Mouse (Mus musculus) midbrain, postnatal 0 days (tissue): ENCODE measurements around the gene Apbb2. TPM values are rescaled to one million over a fixed set of nuclear protein-coding genes. Genes with fewer than 3 reads are reported as not detected.

ENCODE experiments used
- ATAC-seq: fragments of 200-750 bp; cut with Nextera tagmentation; 2 replicates; pipeline ENCODE4 v1.8.0; 2017; ENCODE audit warnings: moderate number of reproducible peaks, mild to moderate bottlenecking, moderate TSS enrichment, moderate library complexity; ENCODE audit not compliant: low FRiP score
- DNase-seq: peaks from one replicate; pipeline ENCODE4 v3.0.0-alpha.2; 2015; ENCODE audit warnings: low spot score
- H3K27ac ChIP-seq: fragments of 300-500 bp; sonication (generic); 2 replicates; pipeline ENCODE4 v1.5.1; 2014; ENCODE audit warnings: low read depth, mild to moderate bottlenecking, low read length, mixed read lengths
- H3K27me3 ChIP-seq: fragments of 300-500 bp; sonication (generic); 2 replicates; pipeline ENCODE4 v1.6.1; 2014; ENCODE audit warnings: low read length, control low read depth, mixed read lengths; ENCODE audit not compliant: insufficient read depth
- H3K36me3 ChIP-seq: fragments of 300-500 bp; sonication (generic); 2 replicates; pipeline ENCODE4 v1.6.1; 2014; ENCODE audit warnings: low read length, control low read depth, mixed read lengths; ENCODE audit not compliant: insufficient read depth
- H3K4me1 ChIP-seq: fragments of 300-500 bp; sonication (generic); 2 replicates; pipeline ENCODE4 v1.6.1; 2014; ENCODE audit warnings: mild to moderate bottlenecking, control low read depth, antibody characterized with exemption, low read length, mixed read lengths; ENCODE audit not compliant: insufficient read depth
- H3K4me2 ChIP-seq: fragments of 300-500 bp; sonication (generic); 2 replicates; pipeline ENCODE4 v1.6.1; 2014; ENCODE audit warnings: low read depth, mild to moderate bottlenecking, low read length, mixed read lengths; ENCODE audit not compliant: poor library complexity, severe bottlenecking
- H3K4me3 ChIP-seq: fragments of 300-500 bp; sonication (generic); 2 replicates; pipeline ENCODE4 v1.5.1; 2014; ENCODE audit warnings: low read depth, mild to moderate bottlenecking, low read length, moderate library complexity
- H3K9ac ChIP-seq: fragments of 300-500 bp; sonication (generic); replicated peaks from 2 replicates; pipeline ENCODE4 v1.6.1; 2014; ENCODE audit warnings: mild to moderate bottlenecking, low read length, moderate library complexity, mixed read lengths; ENCODE audit not compliant: poor library complexity, severe bottlenecking
- H3K9me3 ChIP-seq: fragments of 300-500 bp; sonication (generic); 2 replicates; pipeline ENCODE4 v1.6.1; 2016; ENCODE audit warnings: low read length, control low read depth
- CTCF ChIP-seq: IDR thresholded peaks from 2 replicates; pipeline ENCODE4 v1.5.1; 2016; ENCODE audit warnings: antibody characterized with exemption, mild to moderate bottlenecking
- WGBS: fragments of 180-500 bp; shearing (Covaris S2); extraction: QIAGEN DNeasy Blood & Tissue Kit; methylation state at CpG from one replicate; pipeline ENCODE4 v1.1.7; 2014; 5-methylcytosine and 5-hydroxymethylcytosine counted together
- polyA plus RNA-seq: library from polyadenylated mRNA; unstranded; fragments of >200 nt; fragmentation: Nextera tagmentation; extraction: Ambion mirVana; gene quantifications from 2 replicates; pipeline ENCODE4 v1.2.1, GENCODE M21; 2015
- total RNA-seq: library from RNA; depleted of rRNA; stranded (reverse); fragments of >200 nt; gene quantifications from 2 replicates; pipeline ENCODE4 v1.2.3, GENCODE M21; 2014

The Apbb2 gene
- total and polyA plus RNA-seq, 2 experiments from 2014 or later, result 60.6 to 76.0 TPM

GRCm38 (mm10) chr5:66294952-66295351 is 323.6 kb downstream of the Apbb2 start:
- Histone ChIP-seq H3K27me3 (no peaks in the 10 kb centered on the region), H3K27ac (no peak overlapping the region), H3K4me3 (no peak overlapping the region), H3K4me1 (no peaks in the 10 kb centered on the region), H3K9ac (no peak overlapping the region), H3K4me2 (no peak overlapping the region), H3K9me3 (no peaks in the 10 kb centered on the region), H3K36me3 (no peaks in the 10 kb centered on the region)
- 90% methylated on average over 4 of the region's 4 CpGs for WGBS
- TF ChIP-seq CTCF, result no peak
- DNase-seq (no peak), ATAC-seq (no peak)

- H3K4me2 ChIP-seq, result no peak overlapping the region
- WGBS, result 91% methylated on average over 11 of the region's 11 CpGs
- DNase-seq, result no peak
- no peaks in the 10 kb centered on the region for H3K36me3 ChIP-seq
- no peak overlapping the region for H3K4me3 ChIP-seq
- ATAC-seq, result no peak
- no peak overlapping the region for H3K27ac ChIP-seq
- TF ChIP-seq CTCF, result no peak
- H3K27me3 ChIP-seq, result no peaks in the 10 kb centered on the region
- H3K9me3 ChIP-seq, result no peaks in the 10 kb centered on the region
- no peaks in the 10 kb centered on the region for H3K4me1 ChIP-seq
- H3K9ac ChIP-seq, result no peak overlapping the region
Observed at GRCm38 (mm10) chr5:66294106-66294625, 324.4 kb downstream of the Apbb2 start.

- no peak overlapping the region for H3K4me2 ChIP-seq
- no peaks in the 10 kb centered on the region for H3K9me3 ChIP-seq
- no peak overlapping the region for H3K27ac ChIP-seq
- H3K4me1 ChIP-seq, result no peaks in the 10 kb centered on the region
- ATAC-seq, result no peak
- H3K9ac ChIP-seq, result no peak overlapping the region
- no peaks in the 10 kb centered on the region for H3K27me3 ChIP-seq
- no peak overlapping the region for H3K4me3 ChIP-seq
- TF ChIP-seq CTCF, result no peak
- H3K36me3 ChIP-seq, result no peaks in the 10 kb centered on the region
- DNase-seq, result no peak
- WGBS, result 79% methylated on average over 6 of the region's 6 CpGs
Observed at GRCm38 (mm10) chr5:66280742-66281141, 337.8 kb downstream of the Apbb2 start.

- no peaks in the 10 kb centered on the region for H3K27me3 ChIP-seq
- H3K27ac ChIP-seq, result no peak overlapping the region
- H3K4me3 ChIP-seq, result no peak overlapping the region
- DNase-seq (no peak), ATAC-seq (no peak)
- no peaks in the 10 kb centered on the region for H3K9me3 ChIP-seq
- no peak overlapping the region for H3K9ac ChIP-seq
- H3K36me3 ChIP-seq, result no peaks in the 10 kb centered on the region
- WGBS, result 85% methylated on average over 2 of the region's 2 CpGs
- no peaks in the 10 kb centered on the region for H3K4me1 ChIP-seq
- no peak for TF ChIP-seq CTCF
- H3K4me2 ChIP-seq, result no peak overlapping the region
Observed at GRCm38 (mm10) chr5:66279650-66280049, 338.9 kb downstream of the Apbb2 start.

GRCm38 (mm10) chr5:66274417-66274816 is 344.2 kb downstream of the Apbb2 start:
- DNase-seq (peak; percentile 35), ATAC-seq (no peak)
- WGBS, result 47% methylated on average over 3 of the region's 3 CpGs
- H3K9ac ChIP-seq, result no peak overlapping the region
- H3K27ac ChIP-seq, result no peak overlapping the region
- H3K27me3 ChIP-seq, result no peaks in the 10 kb centered on the region
- H3K4me1 ChIP-seq, result no peaks in the 10 kb centered on the region
- no peak overlapping the region for H3K4me3 ChIP-seq
- TF ChIP-seq CTCF, result peak; percentile 60
- no peaks in the 10 kb centered on the region for H3K36me3 ChIP-seq
- H3K9me3 ChIP-seq, result no peaks in the 10 kb centered on the region
- H3K4me2 ChIP-seq, result no peak overlapping the region

GRCm38 (mm10) chr5:66271141-66271540 is 347.4 kb downstream of the Apbb2 start:
- Histone ChIP-seq H3K9me3 (no peaks in the 10 kb centered on the region), H3K27ac (no peak overlapping the region), H3K4me2 (no peak overlapping the region), H3K9ac (no peak overlapping the region), H3K4me3 (no peak overlapping the region), H3K27me3 (no peaks in the 10 kb centered on the region), H3K36me3 (no peaks in the 10 kb centered on the region), H3K4me1 (no peaks in the 10 kb centered on the region)
- no peak for ATAC-seq
- 49% methylated on average over 2 of the region's 2 CpGs for WGBS
- DNase-seq, result no peak
- TF ChIP-seq CTCF, result no peak
